Mouse (Mus musculus) olfactory bulb, adult 2 months (tissue): ENCODE measurements around the gene Dgka.

Source experiments
- CTCF ChIP-seq: fragments of 200-500 bp; IDR thresholded peaks from 2 replicates; pipeline ENCODE4 v1.5.1; 2012; ENCODE audit warnings: low read depth, mild to moderate bottlenecking, low read length, moderate library complexity; ENCODE audit not compliant: insufficient read depth
- POLR2A ChIP-seq: fragments of 200-500 bp; IDR thresholded peaks from 2 replicates; pipeline ENCODE4 v1.6.1; 2012; ENCODE audit warnings: mild to moderate bottlenecking, low read depth, low read length, moderate library complexity; ENCODE audit not compliant: insufficient read depth

- TF ChIP-seq CTCF (no peak), POLR2A (no peak)
These were observed 2.0 kb downstream of the Dgka start for GRCm38 (mm10) chr10:128742616-128743015.
